Mouse (Mus musculus): ENCODE results near the gene Gpr27. TPM values are rescaled to one million over a fixed set of nuclear protein-coding genes. Genes with fewer than 3 reads are reported as not detected.

Gpr27 gene
- polyA plus RNA-seq, 1 experiment from 2014 or later = 3.5 TPM

GRCm38 (mm10) chr6:99655488-99655887, 37.0 kb upstream of the Gpr27 start:
- ATAC-seq (replicated peaks; ENCODE audit: low FRiP score, low TSS enrichment, low read depth) (no peak), DNase-seq (ENCODE audit: low spot score) (no peak)
- WGBS = 51% methylated on average over 7 of the region's 7 CpGs
- Histone ChIP-seq H3K36me3 (ENCODE audit: control insufficient read depth, insufficient read depth, low read length) (no peaks in the 10 kb centered on the region), H3K4me2 (ENCODE audit: low read length) (no peak overlapping the region), H3K4me1 (replicated peaks; ENCODE audit: control insufficient read depth, insufficient read depth, low read length) (peaks cover 6% of the 10 kb centered on the region; the same call in 1 of the 2 replicates), H3K9me3 (ENCODE audit: control insufficient read depth, low read length) (no peaks in the 10 kb centered on the region), H3K9ac (ENCODE audit: low read length) (no peak overlapping the region), H3K27me3 (replicated peaks; ENCODE audit: control insufficient read depth, insufficient read depth, low read length) (no peaks in the 10 kb centered on the region), H3K27ac (ENCODE audit: low read depth) (no peak overlapping the region), H3K4me3 (ENCODE audit: low read depth, low read length) (no peak overlapping the region)

GRCm38 (mm10) chr6:99656088-99656487, 36.4 kb upstream of the Gpr27 start:
- no peaks in the 10 kb centered on the region for H3K36me3 ChIP-seq (ENCODE audit: control insufficient read depth, insufficient read depth, low read length)
- DNase-seq (ENCODE audit: low spot score) = no peak
- H3K27ac ChIP-seq (ENCODE audit: low read depth) = no peak overlapping the region
- WGBS = 79% methylated on average over 2 of the region's 2 CpGs
- no peaks in the 10 kb centered on the region for H3K9me3 ChIP-seq (ENCODE audit: control insufficient read depth, low read length)
- ATAC-seq (replicated peaks; ENCODE audit: low FRiP score, low TSS enrichment, low read depth) = no peak
- H3K9ac ChIP-seq (ENCODE audit: low read length) = no peak overlapping the region
- no peak overlapping the region for H3K4me3 ChIP-seq (ENCODE audit: low read depth, low read length)
- H3K27me3 ChIP-seq (replicated peaks; ENCODE audit: control insufficient read depth, insufficient read depth, low read length) = no peaks in the 10 kb centered on the region
- H3K4me2 ChIP-seq (ENCODE audit: low read length) = no peak overlapping the region
- H3K4me1 ChIP-seq (replicated peaks; ENCODE audit: control insufficient read depth, insufficient read depth, low read length) = peaks cover 12% of the 10 kb centered on the region

- Histone ChIP-seq H3K4me3 (ENCODE audit: low read depth, low read length) (no peak overlapping the region), H3K4me2 (ENCODE audit: low read length) (no peak overlapping the region), H3K27ac (ENCODE audit: low read depth) (no peak overlapping the region), H3K9me3 (ENCODE audit: control insufficient read depth, low read length) (no peaks in the 10 kb centered on the region), H3K27me3 (replicated peaks; ENCODE audit: control insufficient read depth, insufficient read depth, low read length) (no peaks in the 10 kb centered on the region), H3K4me1 (replicated peaks; ENCODE audit: control insufficient read depth, insufficient read depth, low read length) (peaks cover 14% of the 10 kb centered on the region), H3K36me3 (ENCODE audit: control insufficient read depth, insufficient read depth, low read length) (no peaks in the 10 kb centered on the region), H3K9ac (ENCODE audit: low read length) (no peak overlapping the region)
- no peak for ATAC-seq (replicated peaks; ENCODE audit: low FRiP score, low TSS enrichment, low read depth)
- no peak for DNase-seq (ENCODE audit: low spot score)
- 86% methylated on average over 10 of the region's 10 CpGs for WGBS
Observed at GRCm38 (mm10) chr6:99658586-99658985, 33.9 kb upstream of the Gpr27 start.

DNA sequence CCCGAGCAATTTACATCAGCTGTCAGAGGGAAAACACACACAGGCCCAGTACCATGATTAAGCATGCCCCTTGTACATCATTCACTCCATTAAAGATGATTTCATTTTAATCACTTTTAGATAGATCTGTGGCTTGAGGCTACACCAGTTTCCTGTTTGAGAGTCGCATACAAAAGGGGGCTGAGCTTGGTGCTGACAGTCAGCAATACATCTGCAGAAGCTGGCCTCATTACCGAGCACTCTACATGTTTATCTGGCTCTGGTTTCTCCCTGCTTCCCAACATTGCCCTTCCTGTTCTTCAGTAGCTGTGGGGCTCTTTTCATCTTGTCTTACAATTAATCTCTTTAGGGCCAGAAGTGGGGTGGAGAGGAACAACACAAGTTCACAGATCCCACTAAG, 32.0 kb upstream of the Gpr27 start:
- no peaks in the 10 kb centered on the region for H3K36me3 ChIP-seq (ENCODE audit: control insufficient read depth, insufficient read depth, low read length)
- H3K9me3 ChIP-seq (ENCODE audit: control insufficient read depth, low read length) = no peaks in the 10 kb centered on the region
- no peak overlapping the region for H3K9ac ChIP-seq (ENCODE audit: low read length)
- DNase-seq (ENCODE audit: low spot score) (no peak), ATAC-seq (replicated peaks; ENCODE audit: low FRiP score, low TSS enrichment, low read depth) (no peak)
- no peaks in the 10 kb centered on the region for H3K27me3 ChIP-seq (replicated peaks; ENCODE audit: control insufficient read depth, insufficient read depth, low read length)
- no peak overlapping the region; the same call in 1 of the 2 replicates for H3K27ac ChIP-seq (ENCODE audit: low read depth)
- no peak overlapping the region for H3K4me2 ChIP-seq (ENCODE audit: low read length)
- H3K4me1 ChIP-seq (replicated peaks; ENCODE audit: control insufficient read depth, insufficient read depth, low read length) = peaks cover 14% of the 10 kb centered on the region
- 17% methylated on average over 3 of the region's 3 CpGs for WGBS
- H3K4me3 ChIP-seq (ENCODE audit: low read depth, low read length) = no peak overlapping the region

DNA sequence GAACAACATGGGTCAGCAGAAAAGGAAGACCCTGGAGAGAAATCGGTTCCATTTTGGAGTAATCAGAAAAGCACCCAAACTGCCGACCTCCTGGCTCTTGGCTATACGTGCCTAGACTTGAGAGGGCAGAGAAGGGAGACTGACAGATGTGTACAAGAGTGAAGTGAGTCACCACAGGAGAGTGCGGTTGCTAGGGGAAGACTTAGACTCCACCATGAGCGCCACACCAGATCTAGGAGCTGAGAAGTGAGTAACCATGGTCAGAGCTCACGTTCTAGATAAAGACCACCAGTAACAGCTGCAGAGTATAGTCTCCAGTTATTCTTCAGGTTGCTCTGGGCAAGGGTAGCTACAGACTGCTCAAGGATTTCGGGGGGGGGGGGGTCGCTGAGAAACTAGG, 29.2 kb upstream of the Gpr27 start:
- H3K27me3 ChIP-seq (replicated peaks; ENCODE audit: control insufficient read depth, insufficient read depth, low read length) = no peaks in the 10 kb centered on the region
- H3K4me1 ChIP-seq (replicated peaks; ENCODE audit: control insufficient read depth, insufficient read depth, low read length) = peaks cover 22% of the 10 kb centered on the region
- DNase-seq (ENCODE audit: low spot score) (no peak), ATAC-seq (replicated peaks; ENCODE audit: low FRiP score, low TSS enrichment, low read depth) (no peak)
- no peak overlapping the region for H3K4me3 ChIP-seq (ENCODE audit: low read depth, low read length)
- no peak overlapping the region for H3K9ac ChIP-seq (ENCODE audit: low read length)
- WGBS = 79% methylated on average over 8 of the region's 8 CpGs
- H3K9me3 ChIP-seq (ENCODE audit: control insufficient read depth, low read length) = no peaks in the 10 kb centered on the region
- H3K27ac ChIP-seq (ENCODE audit: low read depth) = no peak overlapping the region
- no peak overlapping the region for H3K4me2 ChIP-seq (ENCODE audit: low read length)
- H3K36me3 ChIP-seq (ENCODE audit: control insufficient read depth, insufficient read depth, low read length) = no peaks in the 10 kb centered on the region

GRCm38 (mm10) chr6:99665457-99666317, 26.8 kb upstream of the Gpr27 start:
- Histone ChIP-seq H3K4me2 (ENCODE audit: low read length) (peak overlapping the region; percentile 89), H3K4me1 (replicated peaks; ENCODE audit: control insufficient read depth, insufficient read depth, low read length) (peaks cover 14% of the 10 kb centered on the region), H3K36me3 (ENCODE audit: control insufficient read depth, insufficient read depth, low read length) (no peaks in the 10 kb centered on the region), H3K27me3 (replicated peaks; ENCODE audit: control insufficient read depth, insufficient read depth, low read length) (no peaks in the 10 kb centered on the region), H3K9me3 (ENCODE audit: control insufficient read depth, low read length) (no peaks in the 10 kb centered on the region), H3K4me3 (ENCODE audit: low read depth, low read length) (peak overlapping the region; percentile 69), H3K9ac (ENCODE audit: low read length) (peak overlapping the region; percentile 76), H3K27ac (ENCODE audit: low read depth) (peak overlapping the region; percentile 33; the same call in 1 of the 2 replicates)
- 20% methylated on average over 16 of the region's 16 CpGs for WGBS
- no peak for ATAC-seq (replicated peaks; ENCODE audit: low FRiP score, low TSS enrichment, low read depth)
- no peak for DNase-seq (ENCODE audit: low spot score)

GRCm38 (mm10) chr6:99666318-99667171, 25.9 kb upstream of the Gpr27 start, which contains the start of the genes Eif4e3 and Gm20696:
Gene Eif4e3 (minus strand): TSS chr6:99666771.
Gene Gm20696 (minus strand): TSS chr6:99666797.
- Histone ChIP-seq H3K9me3 (ENCODE audit: control insufficient read depth, low read length) (no peaks in the 10 kb centered on the region), H3K4me1 (replicated peaks; ENCODE audit: control insufficient read depth, insufficient read depth, low read length) (peaks cover 8% of the 10 kb centered on the region; the same call in 1 of the 2 replicates), H3K36me3 (ENCODE audit: control insufficient read depth, insufficient read depth, low read length) (no peaks in the 10 kb centered on the region), H3K27me3 (replicated peaks; ENCODE audit: control insufficient read depth, insufficient read depth, low read length) (no peaks in the 10 kb centered on the region), H3K9ac (ENCODE audit: low read length) (peak within 1 kb of the TSS; percentile 76), H3K4me2 (ENCODE audit: low read length) (peak within 1 kb of the TSS; percentile 89), H3K4me3 (ENCODE audit: low read depth, low read length) (peak within 1 kb of the TSS; percentile 69), H3K27ac (ENCODE audit: low read depth) (peak within 1 kb of the TSS; percentile 57; the same call in 1 of the 2 replicates)
- ATAC-seq (replicated peaks; ENCODE audit: low FRiP score, low TSS enrichment, low read depth) (peak; percentile 85), DNase-seq (ENCODE audit: low spot score) (peak; percentile 81)
- WGBS = 0% methylated on average over 63 of the region's 75 CpGs

DNA sequence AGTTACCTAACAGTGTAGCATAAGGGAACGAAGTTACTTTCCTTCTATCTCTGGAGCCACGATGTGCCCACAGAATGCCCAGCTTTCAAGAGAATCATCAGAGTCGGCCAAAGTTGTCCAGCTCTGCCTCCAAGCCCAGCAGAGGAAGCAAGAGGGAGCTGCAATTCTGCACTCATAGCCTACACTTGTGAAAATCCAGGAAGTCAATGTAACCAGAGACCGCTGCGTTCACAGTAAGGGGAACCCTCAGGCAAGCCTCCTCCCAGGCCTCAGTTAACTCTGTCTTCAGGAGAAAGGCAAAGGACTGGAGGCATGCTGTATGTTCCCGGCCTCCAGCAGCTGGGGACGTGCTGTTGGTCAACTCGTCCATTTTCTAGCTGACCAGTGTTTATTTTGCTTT, 25.2 kb upstream of the Gpr27 start:
- H3K36me3 ChIP-seq (ENCODE audit: control insufficient read depth, insufficient read depth, low read length) = no peaks in the 10 kb centered on the region
- peak overlapping the region; percentile 69; the same call in 1 of the 2 replicates for H3K4me3 ChIP-seq (ENCODE audit: low read depth, low read length)
- H3K4me2 ChIP-seq (ENCODE audit: low read length) = peak overlapping the region; percentile 89
- peak overlapping the region; percentile 57; the same call in 1 of the 2 replicates for H3K27ac ChIP-seq (ENCODE audit: low read depth)
- no peaks in the 10 kb centered on the region for H3K27me3 ChIP-seq (replicated peaks; ENCODE audit: control insufficient read depth, insufficient read depth, low read length)
- no peaks in the 10 kb centered on the region for H3K9me3 ChIP-seq (ENCODE audit: control insufficient read depth, low read length)
- 27% methylated on average over 8 of the region's 8 CpGs for WGBS
- DNase-seq (ENCODE audit: low spot score) = no peak
- H3K9ac ChIP-seq (ENCODE audit: low read length) = no peak overlapping the region; the same call in 1 of the 2 replicates
- no peak for ATAC-seq (replicated peaks; ENCODE audit: low FRiP score, low TSS enrichment, low read depth)
- peaks cover 8% of the 10 kb centered on the region; the same call in 1 of the 2 replicates for H3K4me1 ChIP-seq (replicated peaks; ENCODE audit: control insufficient read depth, insufficient read depth, low read length)
